Mouse (Mus musculus) myocyte (in vitro differentiated cells): ENCODE measurements around the gene Rps21. TPM values are rescaled to one million over a fixed set of nuclear protein-coding genes. Genes with fewer than 3 reads are reported as not detected.

Experiments
- H3K27me3 ChIP-seq: one replicate; pipeline ENCODE4 v1.6.1; 2011; ENCODE audit not compliant: control insufficient read depth, insufficient read depth, insufficient read length
- H3K36me3 ChIP-seq: one replicate; pipeline ENCODE4 v1.6.1; 2011; ENCODE audit not compliant: control insufficient read depth, insufficient read depth
- H3K4me2 ChIP-seq: one replicate; pipeline ENCODE4 v1.6.1; 2011; ENCODE audit warnings: low read depth, control low read depth
- H3K4me3 ChIP-seq: one replicate; pipeline ENCODE4 v1.5.1; 2011; ENCODE audit warnings: mild to moderate bottlenecking, control low read depth, moderate library complexity
- H3K79me2 ChIP-seq: one replicate; pipeline ENCODE4 v1.6.1; 2011; ENCODE audit not compliant: control insufficient read depth, insufficient read depth
- H3ac ChIP-seq: one replicate; pipeline ENCODE4 v1.6.1; 2011; ENCODE audit not compliant: control insufficient read depth, insufficient read length
- CEBPB ChIP-seq: IDR thresholded peaks from 2 replicates; pipeline ENCODE4 v1.6.1; 2011; ENCODE audit warnings: mild to moderate bottlenecking, moderate library complexity; ENCODE audit not compliant: poor library complexity, insufficient read depth, severe bottlenecking
- E2F4 ChIP-seq: IDR thresholded peaks from one replicate; pipeline ENCODE4 v1.6.1; 2011; ENCODE audit warnings: mild to moderate bottlenecking, control low read depth, moderate library complexity; ENCODE audit not compliant: insufficient read depth
- MAX ChIP-seq: IDR thresholded peaks from one replicate; pipeline ENCODE4 v1.6.1; 2011; ENCODE audit warnings: low read depth, mild to moderate bottlenecking, control low read depth
- MYOD1 ChIP-seq, 3 experiments: IDR thresholded peaks; one replicate each; pipeline ENCODE4 v1.6.1; 2011; ENCODE audit warnings: control low read depth in 2 of 3, low read depth in 2 of 3, mild to moderate bottlenecking in 2 of 3, moderate library complexity in 1 of 3; ENCODE audit not compliant: insufficient read length in 2 of 3, control insufficient read depth in 1 of 3
- MYOG ChIP-seq, 3 experiments: IDR thresholded peaks; one replicate each; pipeline ENCODE4 v1.6.1; 2011; ENCODE audit warnings: control low read depth in 2 of 3, low read depth in 2 of 3, mild to moderate bottlenecking in 2 of 3; ENCODE audit not compliant: insufficient read length in 2 of 3, control insufficient read depth in 1 of 3, insufficient read depth in 1 of 3
- POLR2A ChIP-seq: IDR thresholded peaks from one replicate; pipeline ENCODE4 v1.6.1; 2011; ENCODE audit warnings: low read depth, mild to moderate bottlenecking, control low read depth, moderate library complexity; ENCODE audit not compliant: insufficient read length
- POLR2AphosphoS2 ChIP-seq: IDR thresholded peaks from one replicate; pipeline ENCODE4 v1.6.1; 2011; ENCODE audit warnings: low read depth, control low read depth; ENCODE audit not compliant: insufficient read length
- REST ChIP-seq: IDR thresholded peaks from one replicate; pipeline ENCODE4 v1.6.1; 2011; ENCODE audit warnings: mild to moderate bottlenecking, control low read depth, moderate library complexity; ENCODE audit not compliant: insufficient read depth, insufficient read length
- SRF ChIP-seq: IDR thresholded peaks from one replicate; pipeline ENCODE4 v1.6.1; 2011; ENCODE audit warnings: low read depth; ENCODE audit not compliant: control insufficient read depth, insufficient read length
- TCF12 ChIP-seq: IDR thresholded peaks from one replicate; pipeline ENCODE4 v1.6.1; 2011; ENCODE audit warnings: mild to moderate bottlenecking, control low read depth; ENCODE audit not compliant: poor library complexity, insufficient read depth, severe bottlenecking
- TCF3 ChIP-seq: IDR thresholded peaks from one replicate; pipeline ENCODE4 v1.6.1; 2011; ENCODE audit warnings: low read depth, control low read depth; ENCODE audit not compliant: insufficient read length
- USF1 ChIP-seq: IDR thresholded peaks from one replicate; pipeline ENCODE4 v1.6.1; 2011; ENCODE audit warnings: low read depth, mild to moderate bottlenecking, control low read depth, moderate library complexity
- polyA plus RNA-seq: library from polyadenylated mRNA; unstranded; fragments of >200 nt; fragmentation: generic; extraction: Trizol; gene quantifications from one replicate; pipeline ENCODE4 v1.2.1, GENCODE M21; 2012; ENCODE audit warnings: missing spikeins

Gene Rps21
- polyA plus RNA-seq, 1 experiment: 3,913 TPM

DNA sequence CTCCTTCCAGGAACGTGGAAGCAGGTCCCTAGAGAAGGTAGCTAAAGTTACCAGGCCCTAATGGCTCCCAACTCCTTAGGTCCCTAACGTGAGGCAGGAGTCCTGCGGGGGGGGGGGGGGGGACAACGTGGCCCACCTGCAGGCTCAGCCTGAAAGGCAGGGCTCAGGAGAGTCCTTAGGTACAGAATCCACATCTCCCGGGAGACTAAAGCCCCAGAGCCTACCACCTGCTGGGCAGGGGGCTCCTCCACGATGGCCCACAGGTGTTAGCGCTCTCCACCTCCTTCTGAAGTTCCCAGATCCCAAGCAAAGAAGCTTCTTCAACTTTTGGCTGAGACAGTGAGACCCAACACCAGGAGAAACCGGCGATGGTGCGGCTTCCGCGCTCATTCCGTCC lies 32.5 kb upstream of the Rps21 start:
- Histone ChIP-seq H3K79me2 (peaks cover 48% of the 10 kb centered on the region), H3ac (peak overlapping the region; percentile 50), H3K4me2 (peak overlapping the region; percentile 88), H3K27me3 (no peaks in the 10 kb centered on the region), H3K36me3 (peaks cover 3% of the 10 kb centered on the region), H3K4me3 (peak overlapping the region; percentile 85)
- TF ChIP-seq TCF12: no peak
- no peak for TF ChIP-seq POLR2AphosphoS2
- TF ChIP-seq MYOG (IDR thresholded peaks at IDR 0.05; ENCODE audit: control insufficient read depth in 1 of 3, insufficient read depth in 1 of 3, insufficient read length in 2 of 3, low read depth in 2 of 3): no peak
- no peak for TF ChIP-seq USF1
- no peak for TF ChIP-seq E2F4
- no peak for TF ChIP-seq MAX
- TF ChIP-seq TCF3: no peak
- no peak for TF ChIP-seq SRF
- no peak for TF ChIP-seq REST
- TF ChIP-seq CEBPB: no peak
- no peak for TF ChIP-seq POLR2A

GRCm38 (mm10) chr2:180225044-180225761 lies 32.0 kb upstream of the Rps21 start:
- Histone ChIP-seq H3K79me2 (peaks cover 44% of the 10 kb centered on the region), H3K27me3 (no peaks in the 10 kb centered on the region), H3ac (peak overlapping the region; percentile 50), H3K4me3 (peak overlapping the region; percentile 85), H3K4me2 (peak overlapping the region; percentile 88), H3K36me3 (no peaks in the 10 kb centered on the region)
- TF ChIP-seq MYOG (IDR thresholded peaks at IDR 0.05; ENCODE audit: control insufficient read depth in 1 of 3, insufficient read depth in 1 of 3, insufficient read length in 2 of 3, low read depth in 2 of 3) (no peak), REST (no peak), TCF3 (no peak), USF1 (peak; percentile 68), MYOD1 (IDR thresholded peaks at IDR 0.05; ENCODE audit: control insufficient read depth in 1 of 3, insufficient read length in 2 of 3, low read depth in 2 of 3) (no peak), POLR2A (peak; percentile 21)

GRCm38 (mm10) chr2:180225762-180226378 lies 31.3 kb upstream of the Rps21 start, which contains the start of gene Lama5:
TSS of gene Lama5 (minus strand) at chr2:180225859.
- Histone ChIP-seq H3ac (peak within 1 kb of the TSS; percentile 50), H3K4me3 (peak within 1 kb of the TSS; percentile 85), H3K36me3 (no peaks in the 10 kb centered on the region), H3K79me2 (peaks cover 43% of the 10 kb centered on the region), H3K27me3 (no peaks in the 10 kb centered on the region), H3K4me2 (peak within 1 kb of the TSS; percentile 88)
- TF ChIP-seq POLR2A: peak; percentile 66
- TF ChIP-seq TCF12: no peak
- TF ChIP-seq E2F4: no peak
- TF ChIP-seq MYOG (IDR thresholded peaks at IDR 0.05; ENCODE audit: control insufficient read depth in 1 of 3, insufficient read depth in 1 of 3, insufficient read length in 2 of 3, low read depth in 2 of 3): no peak
- TF ChIP-seq TCF3: no peak
- TF ChIP-seq POLR2AphosphoS2: peak; percentile 61
- no peak for TF ChIP-seq REST
- no peak for TF ChIP-seq MYOD1 (IDR thresholded peaks at IDR 0.05; ENCODE audit: control insufficient read depth in 1 of 3, insufficient read length in 2 of 3, low read depth in 2 of 3)
- TF ChIP-seq CEBPB: no peak
- TF ChIP-seq MAX: no peak

DNA sequence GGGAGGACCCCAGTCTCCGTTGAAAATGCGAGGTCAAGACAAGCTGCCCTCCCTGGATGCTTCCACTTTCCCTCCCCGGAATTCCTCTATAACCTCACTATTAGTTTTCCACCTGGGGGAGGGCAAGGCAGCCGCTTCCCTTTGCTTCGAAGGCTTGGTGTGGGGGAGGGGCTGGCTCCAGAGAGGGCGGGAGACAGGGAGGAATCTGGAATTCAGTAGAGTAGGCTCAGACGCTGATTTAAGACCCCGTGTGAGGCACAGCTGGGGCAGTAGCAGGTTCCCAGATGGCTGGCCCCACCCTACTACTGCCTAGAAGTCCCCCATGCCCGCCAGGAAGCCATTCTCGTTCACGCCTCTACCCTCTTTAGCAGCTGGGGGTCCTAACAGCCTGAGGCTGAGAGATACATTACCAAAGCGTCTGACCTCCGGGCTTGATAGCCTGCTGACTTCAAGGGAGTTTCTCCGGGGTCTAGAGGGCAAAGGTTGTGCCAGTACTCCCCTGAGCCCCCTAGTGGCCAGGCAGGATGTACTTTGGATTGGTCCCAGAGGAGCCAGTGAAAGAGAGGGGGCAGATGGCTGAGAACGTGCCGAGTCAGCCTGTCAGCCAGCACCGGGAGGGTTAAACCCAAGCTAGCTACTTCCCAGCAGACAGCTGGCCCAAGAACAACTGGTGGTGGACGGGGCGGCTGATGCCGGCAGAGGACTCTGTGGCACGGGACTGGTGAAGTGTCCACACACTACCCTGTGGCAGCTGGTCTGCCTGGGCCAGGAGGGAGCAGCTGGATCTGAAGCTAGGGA lies 29.7 kb upstream of the Rps21 start:
- Histone ChIP-seq H3K79me2 (peaks cover 29% of the 10 kb centered on the region), H3ac (no peak overlapping the region), H3K36me3 (no peaks in the 10 kb centered on the region), H3K27me3 (no peaks in the 10 kb centered on the region), H3K4me3 (peak overlapping the region; percentile 85), H3K4me2 (peak overlapping the region; percentile 85)
- TF ChIP-seq TCF12 (peak; percentile 99), MAX (no peak), USF1 (no peak), SRF (no peak), POLR2AphosphoS2 (peak; percentile 68), E2F4 (peak; percentile 15), MYOD1 (IDR thresholded peaks at IDR 0.05; ENCODE audit: control insufficient read depth in 1 of 3, insufficient read length in 2 of 3, low read depth in 2 of 3) (peak; percentile 63 to 99 (median 98)), TCF3 (peak; percentile 99), REST (no peak), CEBPB (no peak), POLR2A (peak; percentile 66), MYOG (IDR thresholded peaks at IDR 0.05; ENCODE audit: control insufficient read depth in 1 of 3, insufficient read depth in 1 of 3, insufficient read length in 2 of 3, low read depth in 2 of 3) (peak; percentile 98 to 100 (median 99))
